Mouse (Mus musculus) midbrain, embryonic 11.5 days (tissue): Measurements from ENCODE around the gene Celf1. TPM values are rescaled to one million over a fixed set of nuclear protein-coding genes. Genes with fewer than 3 reads are reported as not detected.
"Not testable (repeated sequence)": the region's sequence is repeated elsewhere in the genome, so short reads cannot be mapped to it uniquely, and the experiment has no call there.

Experiments
- ATAC-seq: fragments of 200-750 bp; cut with Nextera tagmentation; 2 replicates; pipeline ENCODE4 v1.8.0; 2017; ENCODE audit warnings: moderate TSS enrichment, moderate library complexity; ENCODE audit not compliant: low FRiP score
- DNase-seq: peaks from one replicate; pipeline ENCODE4 v3.0.0; 2015; ENCODE audit warnings: low spot score; ENCODE audit errors: missing footprints
- H3K27ac ChIP-seq: fragments of 300-500 bp; sonication (generic); 2 replicates; pipeline ENCODE4 v1.5.1; 2014; ENCODE audit warnings: low read depth, low read length
- H3K27me3 ChIP-seq: fragments of 300-500 bp; sonication (generic); 2 replicates; pipeline ENCODE4 v1.6.1; 2014; ENCODE audit warnings: mild to moderate bottlenecking, low read length, moderate library complexity, mixed read lengths; ENCODE audit not compliant: control insufficient read depth, insufficient read depth
- H3K36me3 ChIP-seq: fragments of 300-500 bp; sonication (generic); 2 replicates; pipeline ENCODE4 v1.6.1; 2014; ENCODE audit warnings: mild to moderate bottlenecking, low read length, moderate library complexity, mixed read lengths; ENCODE audit not compliant: control insufficient read depth, insufficient read depth
- H3K4me1 ChIP-seq: fragments of 300-500 bp; sonication (generic); 2 replicates; pipeline ENCODE4 v1.6.1; 2014; ENCODE audit warnings: low read length; ENCODE audit not compliant: control insufficient read depth, insufficient read depth
- H3K4me2 ChIP-seq: fragments of 300-500 bp; sonication (generic); 2 replicates; pipeline ENCODE4 v1.6.1; 2014; ENCODE audit warnings: mild to moderate bottlenecking, moderate library complexity
- H3K4me3 ChIP-seq: fragments of 300-500 bp; sonication (generic); 2 replicates; pipeline ENCODE4 v1.5.1; 2014; ENCODE audit warnings: low read depth, low read length
- H3K9ac ChIP-seq: fragments of 300-500 bp; sonication (generic); 2 replicates; pipeline ENCODE4 v1.6.1; 2014; ENCODE audit warnings: low read length
- H3K9me3 ChIP-seq: fragments of 300-500 bp; sonication (generic); 2 replicates; pipeline ENCODE4 v1.6.1; 2016; ENCODE audit warnings: low read length; ENCODE audit not compliant: control insufficient read depth
- WGBS: fragments of 180-500 bp; shearing (Covaris S2); extraction: QIAGEN DNeasy Blood & Tissue Kit; methylation state at CpG from one replicate; pipeline ENCODE4 v1.1.7; 2014; 5-methylcytosine and 5-hydroxymethylcytosine counted together
- polyA plus RNA-seq: library from polyadenylated mRNA; unstranded; fragments of >200 nt; fragmentation: Nextera tagmentation; extraction: Ambion mirVana; gene quantifications from 2 replicates; pipeline ENCODE4 v1.2.1, GENCODE M21; 2014

Celf1 gene
- polyA plus RNA-seq, 1 experiment from 2014 or later, result 103 TPM

DNA sequence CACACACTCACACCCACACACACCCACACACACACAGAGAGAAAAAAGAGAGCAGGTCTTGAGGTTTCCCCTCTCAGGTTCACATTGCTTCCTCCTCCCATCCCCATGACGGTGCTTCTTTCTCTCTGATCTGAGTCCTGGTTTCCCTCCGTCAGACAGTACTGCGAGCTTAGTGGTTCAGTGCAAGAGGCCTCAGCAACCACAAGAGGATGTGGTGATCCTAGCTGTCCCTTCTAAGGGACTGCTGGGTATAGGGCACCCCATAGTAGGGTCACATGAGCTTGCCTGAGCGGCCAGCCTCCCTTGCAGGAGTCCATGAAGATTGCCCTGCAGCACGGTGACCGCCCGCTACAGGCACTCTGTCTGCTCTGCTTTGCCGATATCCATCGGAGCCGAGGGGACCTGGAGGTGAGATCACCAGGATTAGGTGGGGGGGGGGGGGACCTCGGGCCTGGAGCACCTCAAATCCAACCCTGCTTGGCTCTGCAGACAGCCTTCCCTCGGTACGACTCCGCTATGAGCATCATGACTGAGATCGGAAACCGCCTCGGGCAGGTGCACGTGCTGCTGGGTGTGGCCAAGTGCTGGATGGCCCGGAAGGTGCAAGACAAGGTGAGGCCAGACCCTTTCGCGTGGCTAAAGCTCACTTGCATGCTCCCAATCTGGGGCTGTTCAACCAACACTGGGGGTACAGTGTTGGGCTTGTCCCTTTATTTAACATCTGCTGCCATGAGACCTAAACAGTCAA lies 102.6 kb downstream of the Celf1 start:
- H3K4me3 ChIP-seq, result no peak overlapping the region
- peak; percentile 27; the same call in 1 of the 2 replicates for ATAC-seq
- H3K36me3 ChIP-seq, result no peaks in the 10 kb centered on the region
- 74% methylated on average over 21 of the region's 21 CpGs for WGBS
- H3K27ac ChIP-seq, result no peak overlapping the region
- no peak overlapping the region for H3K4me2 ChIP-seq
- no peaks in the 10 kb centered on the region for H3K27me3 ChIP-seq
- no peaks in the 10 kb centered on the region for H3K4me1 ChIP-seq
- DNase-seq, result no peak
- H3K9ac ChIP-seq, result no peak overlapping the region
- H3K9me3 ChIP-seq, result no peaks in the 10 kb centered on the region

- DNase-seq (no peak), ATAC-seq (no peak)
- no peak overlapping the region for H3K27ac ChIP-seq
- H3K4me3 ChIP-seq, result no peak overlapping the region
- H3K4me2 ChIP-seq, result no peak overlapping the region
- WGBS, result 84% methylated on average over 13 of the region's 13 CpGs
- no peak overlapping the region for H3K9ac ChIP-seq
- no peaks in the 10 kb centered on the region for H3K36me3 ChIP-seq
- H3K4me1 ChIP-seq, result no peaks in the 10 kb centered on the region
- H3K9me3 ChIP-seq, result no peaks in the 10 kb centered on the region
- H3K27me3 ChIP-seq, result no peaks in the 10 kb centered on the region
These were observed 104.5 kb downstream of the Celf1 start for GRCm38 (mm10) chr2:91044727-91045126.

DNA sequence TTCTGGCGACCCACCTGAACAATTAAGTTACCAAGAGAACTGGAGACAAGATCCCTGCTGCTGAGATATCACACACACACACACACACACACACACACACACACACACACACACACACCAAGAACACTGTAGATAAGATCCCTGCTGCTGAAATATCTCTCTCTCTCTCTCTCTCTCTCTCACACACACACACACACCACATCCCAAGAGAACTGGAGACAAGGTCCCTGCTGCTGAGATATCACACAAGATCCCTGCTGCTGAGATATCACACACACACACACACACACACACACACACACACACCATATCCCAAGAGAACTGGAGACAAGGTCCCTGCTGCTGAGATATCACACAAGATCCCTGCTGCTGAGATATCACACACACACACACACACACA lies 105.6 kb downstream of the Celf1 start:
- H3K4me3 ChIP-seq, H3K9ac ChIP-seq, H3K27me3 ChIP-seq, DNase-seq, H3K36me3 ChIP-seq, ATAC-seq, H3K4me2 ChIP-seq, H3K9me3 ChIP-seq, H3K4me1 ChIP-seq, H3K27ac ChIP-seq: not testable (repeated sequence)
- 74% methylated on average over 1 of the region's 1 CpGs for WGBS

GRCm38 (mm10) chr2:91047359-91047758 lies 107.2 kb downstream of the Celf1 start:
- DNase-seq (no peak), ATAC-seq (no peak)
- Histone ChIP-seq H3K9me3 (no peaks in the 10 kb centered on the region), H3K36me3 (no peaks in the 10 kb centered on the region), H3K4me1 (no peaks in the 10 kb centered on the region), H3K9ac (no peak overlapping the region), H3K4me3 (no peak overlapping the region), H3K27ac (no peak overlapping the region), H3K27me3 (no peaks in the 10 kb centered on the region), H3K4me2 (no peak overlapping the region)
- 85% methylated on average over 9 of the region's 9 CpGs for WGBS

GRCm38 (mm10) chr2:91051917-91052316 lies 111.7 kb downstream of the Celf1 start:
- H3K4me2 ChIP-seq, result no peak overlapping the region
- no peaks in the 10 kb centered on the region for H3K27me3 ChIP-seq
- H3K4me1 ChIP-seq, result peaks cover 8% of the 10 kb centered on the region
- peaks cover 12% of the 10 kb centered on the region; the same call in 1 of the 2 replicates for H3K36me3 ChIP-seq
- 91% methylated on average over 3 of the region's 3 CpGs for WGBS
- DNase-seq (no peak), ATAC-seq (no peak)
- H3K4me3 ChIP-seq, result no peak overlapping the region
- H3K9ac ChIP-seq, result no peak overlapping the region
- no peaks in the 10 kb centered on the region for H3K9me3 ChIP-seq
- no peak overlapping the region for H3K27ac ChIP-seq

DNA sequence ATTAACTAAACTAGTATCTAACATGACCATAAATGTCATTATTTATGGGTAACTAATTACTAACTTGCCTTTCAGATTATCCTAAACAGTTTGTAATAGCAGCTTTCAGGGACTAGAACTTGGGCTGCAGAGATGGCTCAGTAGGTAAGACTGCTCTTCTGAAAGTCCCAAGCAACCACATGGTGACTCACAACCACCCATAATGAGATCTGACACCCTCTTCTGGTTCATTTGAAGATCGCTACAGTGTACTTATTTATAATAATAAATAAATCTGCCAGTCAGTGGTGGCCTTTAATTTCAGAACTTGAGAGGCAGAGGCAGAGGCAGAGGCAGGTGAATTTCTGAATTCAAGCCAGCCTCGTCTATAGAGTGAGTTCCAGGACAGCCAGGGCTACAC lies 112.6 kb downstream of the Celf1 start:
- H3K9me3 ChIP-seq, result no peaks in the 10 kb centered on the region
- no peak overlapping the region for H3K4me2 ChIP-seq
- ATAC-seq (no peak), DNase-seq (no peak)
- no peak overlapping the region for H3K9ac ChIP-seq
- no peak overlapping the region for H3K27ac ChIP-seq
- H3K4me3 ChIP-seq, result peak overlapping the region; percentile 86
- no peaks in the 10 kb centered on the region for H3K27me3 ChIP-seq
- H3K4me1 ChIP-seq, result peaks cover 8% of the 10 kb centered on the region
- WGBS, result 64% methylated on average over 2 of the region's 2 CpGs
- peaks cover 19% of the 10 kb centered on the region; the same call in 1 of the 2 replicates for H3K36me3 ChIP-seq

DNA sequence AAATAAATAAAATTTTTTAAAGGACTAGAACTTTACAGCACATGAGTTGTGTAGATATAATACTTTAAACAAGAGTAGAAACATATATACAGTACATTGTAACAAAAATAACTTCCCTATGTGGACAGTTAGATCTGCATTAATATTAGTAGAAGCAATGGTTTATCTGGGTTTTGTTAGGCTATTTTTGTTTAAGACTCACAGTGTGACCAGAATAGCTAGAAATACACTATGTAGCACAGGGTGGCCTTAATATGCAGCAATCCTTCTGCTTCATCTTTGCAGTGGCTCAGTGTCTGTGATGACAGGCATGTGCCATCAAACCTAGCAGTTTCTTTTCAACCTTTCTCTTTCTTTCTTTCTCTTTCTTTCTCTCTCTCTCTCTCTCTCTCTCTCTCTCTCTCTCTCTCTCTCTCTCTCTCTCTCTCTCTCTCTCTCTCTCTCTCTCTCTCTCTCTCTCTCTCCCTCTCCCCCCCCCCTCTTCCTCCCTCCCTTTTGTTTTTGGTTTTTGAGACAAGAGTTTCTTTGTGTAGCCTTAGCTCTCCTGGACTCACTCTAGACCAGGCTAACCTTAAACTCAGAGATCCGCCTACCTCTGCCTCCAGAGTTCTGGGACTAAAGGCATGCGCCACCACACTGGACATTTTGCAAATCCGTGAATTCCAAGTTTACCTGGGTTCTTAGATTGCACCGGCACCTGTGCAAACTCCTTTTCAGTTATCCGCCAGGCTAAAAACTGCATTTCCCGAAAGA lies 113.2 kb downstream of the Celf1 start:
- H3K9ac ChIP-seq, result peak overlapping the region; percentile 93
- H3K4me1 ChIP-seq, result peaks cover 8% of the 10 kb centered on the region
- peak overlapping the region; percentile 64 for H3K4me2 ChIP-seq
- H3K36me3 ChIP-seq, result peaks cover 20% of the 10 kb centered on the region; the same call in 1 of the 2 replicates
- no peaks in the 10 kb centered on the region for H3K27me3 ChIP-seq
- H3K27ac ChIP-seq, result no peak overlapping the region
- peak overlapping the region; percentile 86 for H3K4me3 ChIP-seq
- ATAC-seq (peak; percentile 68), DNase-seq (no peak)
- H3K9me3 ChIP-seq, result no peaks in the 10 kb centered on the region
- 0% methylated on average over 6 of the region's 6 CpGs for WGBS

DNA sequence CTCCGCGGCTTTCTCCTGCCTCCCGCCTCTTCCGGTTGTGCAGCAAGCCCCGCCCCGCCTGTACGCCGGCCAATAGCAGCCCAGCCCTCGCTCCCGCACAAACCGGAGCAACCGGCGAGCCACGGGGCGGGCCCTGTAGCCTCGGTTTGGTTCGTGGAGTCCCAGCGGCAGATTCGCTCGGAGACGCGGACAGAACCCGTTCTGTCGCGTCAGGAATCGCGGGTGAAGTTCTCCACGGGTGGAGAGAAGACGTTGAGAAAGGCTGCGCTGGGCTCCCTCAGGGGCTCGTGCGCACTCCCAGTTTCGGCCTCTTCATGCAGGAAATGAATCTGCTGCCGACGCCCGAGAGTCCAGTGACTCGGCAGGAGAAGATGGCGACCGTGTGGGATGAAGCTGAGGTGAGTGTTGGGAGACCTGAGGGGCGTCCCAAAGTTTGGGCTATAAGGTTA lies 113.8 kb downstream of the Celf1 start, which contains the start of gene Psmc3:
Psmc3 (plus strand) TSS at position 76 of the 449 bp plus-strand sequence.
- Histone ChIP-seq H3K4me3 (peak within 1 kb of the TSS; percentile 86), H3K4me2 (peak within 1 kb of the TSS; percentile 64), H3K27ac (peak within 1 kb of the TSS; percentile 17; the same call in 1 of the 2 replicates), H3K36me3 (peaks cover 24% of the 10 kb centered on the region), H3K9ac (peak within 1 kb of the TSS; percentile 93), H3K27me3 (no peaks in the 10 kb centered on the region), H3K9me3 (no peaks in the 10 kb centered on the region), H3K4me1 (peaks cover 8% of the 10 kb centered on the region)
- under 1% methylated on average over 40 of the region's 40 CpGs for WGBS
- DNase-seq, result peak; percentile 99
- peak; percentile 99 for ATAC-seq

GRCm38 (mm10) chr2:91058435-91058834 lies 118.3 kb downstream of the Celf1 start:
- Histone ChIP-seq H3K27me3 (no peaks in the 10 kb centered on the region), H3K9me3 (no peaks in the 10 kb centered on the region), H3K36me3 (peaks cover 38% of the 10 kb centered on the region), H3K27ac (no peak overlapping the region), H3K4me2 (no peak overlapping the region), H3K4me3 (no peak overlapping the region), H3K9ac (no peak overlapping the region), H3K4me1 (peaks cover 6% of the 10 kb centered on the region)
- DNase-seq (no peak), ATAC-seq (no peak)
- 88% methylated on average over 5 of the region's 5 CpGs for WGBS
